Mouse (Mus musculus): ENCODE measurements around the gene Slc39a11.
A peak's percentile ranks its signal among the peaks of the same experiment; 100 is the strongest.
"Not testable (repeated sequence)": the region's sequence is repeated elsewhere in the genome, so short reads cannot be mapped to it uniquely, and the experiment has no call there.

Slc39a11 gene

GRCm38 (mm10) chr11:113600526-113601245, 49.2 kb downstream of the Slc39a11 start:
- no peak for DNase-seq (ENCODE audit: low read depth, low spot score)

GRCm38 (mm10) chr11:113597632-113598031, 52.2 kb downstream of the Slc39a11 start:
- no peak for DNase-seq (ENCODE audit: low read depth, low spot score)

- no peak for DNase-seq (ENCODE audit: low read depth, low spot score)
These were observed 54.7 kb downstream of the Slc39a11 start for GRCm38 (mm10) chr11:113595144-113595543.

- no peak for DNase-seq (ENCODE audit: low read depth, low spot score)
These were observed 60.9 kb downstream of the Slc39a11 start for GRCm38 (mm10) chr11:113588936-113589335.

GRCm38 (mm10) chr11:113586423-113586822, 63.5 kb downstream of the Slc39a11 start:
- no peak for DNase-seq (ENCODE audit: low read depth, low spot score)

GRCm38 (mm10) chr11:113583879-113584661, 65.8 kb downstream of the Slc39a11 start:
- DNase-seq (ENCODE audit: low read depth, low spot score), result no peak

- peak; percentile 72 for DNase-seq (ENCODE audit: low read depth, low spot score)
These were observed 72.7 kb downstream of the Slc39a11 start for GRCm38 (mm10) chr11:113577221-113577620.

- no peak for DNase-seq (ENCODE audit: low read depth, low spot score)
These were observed 77.2 kb downstream of the Slc39a11 start for GRCm38 (mm10) chr11:113572641-113573040.

- DNase-seq (ENCODE audit: low read depth, low spot score), result no peak
These were observed 78.3 kb downstream of the Slc39a11 start for GRCm38 (mm10) chr11:113571616-113572015.

- no peak for DNase-seq (ENCODE audit: low read depth, low spot score)
These were observed 80.9 kb downstream of the Slc39a11 start for GRCm38 (mm10) chr11:113568999-113569398.

- not testable (repeated sequence) for DNase-seq (ENCODE audit: low read depth, low spot score)
These were observed 82.0 kb downstream of the Slc39a11 start for GRCm38 (mm10) chr11:113567926-113568325.

- DNase-seq (ENCODE audit: low read depth, low spot score), result peak; percentile 83
These were observed 84.6 kb downstream of the Slc39a11 start for GRCm38 (mm10) chr11:113565006-113565995.

GRCm38 (mm10) chr11:113562326-113562725, 87.6 kb downstream of the Slc39a11 start:
- no peak for DNase-seq (ENCODE audit: low read depth, low spot score)

- no peak for DNase-seq (ENCODE audit: low read depth, low spot score)
These were observed 89.7 kb downstream of the Slc39a11 start for GRCm38 (mm10) chr11:113560150-113560549.

GRCm38 (mm10) chr11:113558505-113558904, 91.4 kb downstream of the Slc39a11 start:
- no peak for DNase-seq (ENCODE audit: low read depth, low spot score)

GRCm38 (mm10) chr11:113556142-113556541, 93.7 kb downstream of the Slc39a11 start:
- DNase-seq (ENCODE audit: low read depth, low spot score), result no peak

GRCm38 (mm10) chr11:113554701-113555360, 95.0 kb downstream of the Slc39a11 start:
- no peak for DNase-seq (ENCODE audit: low read depth, low spot score)

GRCm38 (mm10) chr11:113554194-113554593, 95.7 kb downstream of the Slc39a11 start:
- no peak for DNase-seq (ENCODE audit: low read depth, low spot score)

- no peak for DNase-seq (ENCODE audit: low read depth, low spot score)
These were observed 96.3 kb downstream of the Slc39a11 start for GRCm38 (mm10) chr11:113553605-113554004.

GRCm38 (mm10) chr11:113552539-113552938, 97.3 kb downstream of the Slc39a11 start:
- no peak for DNase-seq (ENCODE audit: low read depth, low spot score)
